Mouse (Mus musculus): Measurements from ENCODE around the gene Poln.

- TF ChIP-seq CTCF (IDR thresholded peaks at IDR 0.05; ENCODE audit: borderline replicate concordance, insufficient read depth, low read length) (no peak), POLR2A (IDR thresholded peaks at IDR 0.05; ENCODE audit: low read depth, low read length) (no peak)
Observed at GRCm38 (mm10) chr5:34218672-34219071, 49.4 kb upstream of the Poln start.
